Mouse (Mus musculus) CH12.LX (cell line): ENCODE results near the gene Atox1. TPM values are rescaled to one million over a fixed set of nuclear protein-coding genes. Genes with fewer than 3 reads are reported as not detected.

ENCODE experiments used
- DNase-seq: peaks from one replicate; pipeline ENCODE4 v3.0.0-alpha.2; 2013; ENCODE audit errors: extremely low read depth
- H3K27ac ChIP-seq: 2 replicates; pipeline ENCODE4 v1.5.1; 2012; ENCODE audit warnings: low read depth, mild to moderate bottlenecking, control low read depth, moderate library complexity; ENCODE audit not compliant: insufficient read depth
- H3K27me3 ChIP-seq: replicated peaks from 2 replicates; pipeline ENCODE3; 2012; ENCODE audit warnings: inconsistent platforms
- H3K36me3 ChIP-seq, 2 experiments: replicated peaks in 1 of 2; 2 replicates each; pipeline versions ENCODE3 to v1.6.1; 2012; ENCODE audit warnings: inconsistent platforms in 1 of 2, low read length in 1 of 2, mild to moderate bottlenecking in 1 of 2, mixed read lengths in 1 of 2, moderate library complexity in 1 of 2; ENCODE audit not compliant: control insufficient read depth in 1 of 2, insufficient read depth in 1 of 2
- H3K4me1 ChIP-seq, 2 experiments: 2 replicates each; pipeline ENCODE4 v1.6.1; 2012; ENCODE audit warnings: inconsistent platforms in 1 of 2, moderate library complexity in 1 of 2; ENCODE audit not compliant: insufficient read depth in 2 of 2, control insufficient read depth in 1 of 2
- H3K4me2 ChIP-seq: 2 replicates; pipeline ENCODE4 v1.6.1; 2012; ENCODE audit warnings: low read depth, mild to moderate bottlenecking, control low read depth; ENCODE audit not compliant: poor library complexity, insufficient read depth, severe bottlenecking
- H3K4me3 ChIP-seq, 3 experiments: fragments of 150-350 bp in 1 of 3; sonication (generic) in 1 of 3; replicated peaks in 1 of 3; 2 replicates each; pipeline versions ENCODE3 to v1.5.1; 2011 to 2012; ENCODE audit warnings: low read depth in 2 of 3, low read length in 2 of 3, mild to moderate bottlenecking in 2 of 3, moderate library complexity in 2 of 3, control low read depth in 1 of 3, improper control_type of control experiment in 1 of 3, inconsistent platforms in 1 of 3, mixed read lengths in 1 of 3; ENCODE audit not compliant: poor library complexity in 1 of 3
- H3K79me2 ChIP-seq: replicated peaks from 2 replicates; pipeline ENCODE4 v1.6.1; 2012; ENCODE audit warnings: mild to moderate bottlenecking, moderate library complexity; ENCODE audit not compliant: control insufficient read depth, poor library complexity, insufficient read depth, severe bottlenecking; ENCODE audit errors: extremely low read depth
- H3K9ac ChIP-seq: 2 replicates; pipeline ENCODE4 v1.6.1; 2012; ENCODE audit warnings: low read depth, mild to moderate bottlenecking, control low read depth, moderate library complexity; ENCODE audit not compliant: insufficient read depth
- H3K9me3 ChIP-seq: replicated peaks from 2 replicates; pipeline ENCODE3; 2012; ENCODE audit warnings: low read length, inconsistent platforms, mixed read lengths
- BHLHE40 ChIP-seq: IDR thresholded peaks from 2 replicates; pipeline ENCODE4 v1.6.1; 2011; ENCODE audit warnings: mild to moderate bottlenecking, low read depth, low read length, improper control_type of control experiment
- CHD2 ChIP-seq: IDR thresholded peaks from 2 replicates; pipeline ENCODE4 v1.6.1; 2011; ENCODE audit warnings: low read length, improper control_type of control experiment
- CTCF ChIP-seq, 2 experiments: IDR thresholded peaks in 1 of 2; conservative IDR thresholded peaks in 1 of 2; 2 replicates each; pipeline ENCODE4 v1.5.1; 2011 to 2012; ENCODE audit warnings: low read depth in 2 of 2, low read length in 2 of 2, improper control_type of control experiment in 1 of 2, inconsistent platforms in 1 of 2, mild to moderate bottlenecking in 1 of 2, moderate library complexity in 1 of 2
- HCFC1 ChIP-seq: IDR thresholded peaks from 2 replicates; pipeline ENCODE4 v1.6.1; 2012; ENCODE audit warnings: low read depth, mild to moderate bottlenecking, inconsistent platforms, low read length, improper control_type of control experiment
- JUN ChIP-seq: IDR thresholded peaks from 2 replicates; pipeline ENCODE4 v1.6.1; 2011; ENCODE audit warnings: low read depth, mild to moderate bottlenecking, low read length, improper control_type of control experiment, moderate library complexity; ENCODE audit not compliant: insufficient read depth
- JUND ChIP-seq: conservative IDR thresholded peaks from 2 replicates; pipeline ENCODE4 v1.6.1; 2011; ENCODE audit warnings: low read depth, low read length, improper control_type of control experiment
- KAT2A ChIP-seq: IDR thresholded peaks from 2 replicates; pipeline ENCODE4 v1.6.1; 2012; ENCODE audit warnings: low read length, improper control_type of control experiment, inconsistent platforms; ENCODE audit not compliant: insufficient replicate concordance
- MYC ChIP-seq: IDR thresholded peaks from 2 replicates; pipeline ENCODE4 v1.6.1; 2011; ENCODE audit warnings: low read depth, mild to moderate bottlenecking, improper control_type of control experiment, low read length
- NRF1 ChIP-seq: IDR thresholded peaks from 2 replicates; pipeline ENCODE4 v1.6.1; 2014; ENCODE audit warnings: low read depth, mild to moderate bottlenecking, inconsistent platforms, low read length, improper control_type of control experiment, moderate library complexity
- PAX5 ChIP-seq: IDR thresholded peaks from 2 replicates; pipeline ENCODE4 v1.6.1; 2012; ENCODE audit warnings: low read length, inconsistent platforms, mixed read lengths
- RAD21 ChIP-seq: IDR thresholded peaks from 2 replicates; pipeline ENCODE4 v1.6.1; 2011; ENCODE audit warnings: low read depth, mild to moderate bottlenecking, low read length, improper control_type of control experiment, moderate library complexity
- SIN3A ChIP-seq: IDR thresholded peaks from 2 replicates; pipeline ENCODE4 v1.6.1; 2012; ENCODE audit warnings: low read length, improper control_type of control experiment, inconsistent platforms
- SMC3 ChIP-seq: IDR thresholded peaks from 2 replicates; pipeline ENCODE4 v1.6.1; 2011; ENCODE audit warnings: low read depth, low read length, improper control_type of control experiment
- TCF12 ChIP-seq: IDR thresholded peaks from 2 replicates; pipeline ENCODE4 v1.6.1; 2014; ENCODE audit warnings: low read depth, mild to moderate bottlenecking, inconsistent platforms, low read length, improper control_type of control experiment
- UBTF ChIP-seq: IDR thresholded peaks from 2 replicates; pipeline ENCODE4 v1.6.1; 2012; ENCODE audit warnings: low read depth, mild to moderate bottlenecking, inconsistent platforms, low read length, improper control_type of control experiment, moderate library complexity
- USF1 ChIP-seq: IDR thresholded peaks from 2 replicates; pipeline ENCODE4 v1.6.1; 2014; ENCODE audit warnings: low read depth, mild to moderate bottlenecking, inconsistent platforms, low read length, improper control_type of control experiment
- USF2 ChIP-seq: conservative IDR thresholded peaks from 2 replicates; pipeline ENCODE4 v1.6.1; 2011; ENCODE audit warnings: low read depth, low read length, improper control_type of control experiment
- ZC3H11A ChIP-seq: IDR thresholded peaks from 2 replicates; pipeline ENCODE4 v1.6.1; 2012; ENCODE audit warnings: low read depth, mild to moderate bottlenecking, inconsistent platforms, low read length, improper control_type of control experiment
- ZMIZ1 ChIP-seq: IDR thresholded peaks from 2 replicates; pipeline ENCODE4 v1.6.1; 2012; ENCODE audit warnings: low read depth, mild to moderate bottlenecking, inconsistent platforms, low read length, improper control_type of control experiment
- dilution Hi-C: fragments of 300-500 bp; cut with MboI; formaldehyde crosslinking; loops from 2 replicates; pipeline ENCODE4 v1.14.3; 2020; ENCODE audit warnings: low sequenced_read_pairs; ENCODE audit not compliant: extremely low pct_unique_long_range_greater_than_20kb, extremely low pct_ligation_motif_present
- in situ Hi-C: fragments of 300-500 bp; cut with MboI; formaldehyde crosslinking; loops from 3 replicates; pipeline ENCODE4 v1.14.3; 2019; ENCODE audit warnings: low sequenced_read_pairs, low pct_ligation_motif_present, low pct_unique_long_range_greater_than_20kb, mixed read lengths
- polyA plus RNA-seq: library from polyadenylated mRNA; unstranded; fragments of >175 nt; gene quantifications from 2 replicates; pipeline ENCODE4 v1.2.1, GENCODE M21; 2012; ENCODE audit warnings: low read depth; ENCODE audit not compliant: insufficient read length
- total RNA-seq, 2 experiments: library from RNA; depleted of rRNA; stranded (reverse); fragments of 300-350 nt in 1 of 2; fragments of >200 nt in 1 of 2; gene quantifications; 2 replicates each; pipeline ENCODE4 v1.2.3; 2012 to 2014

Atox1 gene
- total and polyA plus RNA-seq, 3 experiments = 264 to 445 (median 398) TPM

- TF ChIP-seq CHD2 = 0 out of 2 replicates have a peak, but pooled peaks have one; percentile 6
- no peak for TF ChIP-seq CTCF (conservative IDR thresholded peaks at IDR 0.05 in 1 of 2, IDR thresholded peaks at IDR 0.05 in 1 of 2; ENCODE audit: low read depth in 2 of 2, low read length in 2 of 2)
- Histone ChIP-seq H3K27me3 (no peaks in the 10 kb centered on the region), H3K4me2 (no peak overlapping the region), H3K79me2 (no peaks in the 10 kb centered on the region), H3K27ac (no peak overlapping the region), H3K9ac (no peak overlapping the region), H3K4me3 (no peak overlapping the region), H3K36me3 (peaks cover 44 to 55% of the 10 kb centered on the region in 2 experiments), H3K4me1 (peaks cover 6 to 25% of the 10 kb centered on the region in 2 experiments; a peak in 3 of 4 replicates), H3K9me3 (no peaks in the 10 kb centered on the region)
- dilution Hi-C loops = no loop called here
- in situ Hi-C loops = loop anchor here (25.0 kb wide), 1 partner anchor 485 kb away; no protein-coding TSS in a partner anchor
- DNase-seq = no peak
These were observed 41.0 kb upstream of the Atox1 start for GRCm38 (mm10) chr11:55501955-55502531.

GRCm38 (mm10) chr11:55497885-55498284, 36.8 kb upstream of the Atox1 start:
- Histone ChIP-seq H3K4me2 (no peak overlapping the region), H3K9ac (no peak overlapping the region), H3K9me3 (no peaks in the 10 kb centered on the region), H3K4me1 (peaks cover 0 to 12% of the 10 kb centered on the region in 2 experiments; a peak in 1 of 4 replicates), H3K36me3 (peaks cover 76 to 94% of the 10 kb centered on the region in 2 experiments), H3K27ac (no peak overlapping the region), H3K4me3 (no peak overlapping the region), H3K79me2 (peaks cover 7% of the 10 kb centered on the region; the same call in 1 of the 2 replicates), H3K27me3 (no peaks in the 10 kb centered on the region)
- no peak for TF ChIP-seq KAT2A
- TF ChIP-seq ZC3H11A = no peak
- peak; percentile 75 to 86 for TF ChIP-seq CTCF (conservative IDR thresholded peaks at IDR 0.05 in 1 of 2, IDR thresholded peaks at IDR 0.05 in 1 of 2; ENCODE audit: low read depth in 2 of 2, low read length in 2 of 2)
- no peak for TF ChIP-seq UBTF
- TF ChIP-seq PAX5 = no peak
- TF ChIP-seq USF2 = no peak
- TF ChIP-seq MYC = peak; percentile 59; the same call in 1 of the 2 replicates
- TF ChIP-seq RAD21 = peak; percentile 35
- TF ChIP-seq SMC3 = peak; percentile 45
- DNase-seq = peak; percentile 78
- in situ Hi-C loops (no loop called here), dilution Hi-C loops (no loop called here)

- Histone ChIP-seq H3K27me3 (no peaks in the 10 kb centered on the region), H3K27ac (no peak overlapping the region), H3K9ac (no peak overlapping the region), H3K4me1 (peaks cover 0 to 6% of the 10 kb centered on the region in 2 experiments; a peak in 1 of 4 replicates), H3K9me3 (no peaks in the 10 kb centered on the region), H3K79me2 (peaks cover 14% of the 10 kb centered on the region), H3K36me3 (peaks cover 85 to 93% of the 10 kb centered on the region in 2 experiments), H3K4me3 (no peak overlapping the region), H3K4me2 (no peak overlapping the region)
- no peak for DNase-seq
- in situ Hi-C loops = no loop called here
- no peak for TF ChIP-seq JUN
- no peak for TF ChIP-seq JUND
- no peak for TF ChIP-seq USF1
- no peak for TF ChIP-seq TCF12
- no peak for TF ChIP-seq ZMIZ1
- no peak for TF ChIP-seq BHLHE40
- TF ChIP-seq NRF1 = no peak
- no peak for TF ChIP-seq HCFC1
- TF ChIP-seq UBTF = no peak
- no peak for TF ChIP-seq MYC
- no peak for TF ChIP-seq SIN3A
- TF ChIP-seq KAT2A = no peak
- TF ChIP-seq CHD2 = no peak
- dilution Hi-C loops = no loop called here
These were observed 35.1 kb upstream of the Atox1 start for GRCm38 (mm10) chr11:55496158-55496557.
